Mouse (Mus musculus) E14TG2a.4 (cell line): ENCODE measurements at regions not wholly inside any gene's neighbourhood (a gene's known extent, or its start where the extent isn't known, plus 50 kb on each side); places are given as distances from the start of the nearest gene placed in this dataset.

Source experiments
- CTCF ChIP-seq: conservative IDR thresholded peaks from 2 replicates; pipeline ENCODE4 v1.5.1; 2014; ENCODE audit warnings: low read length
- NANOG ChIP-seq: IDR thresholded peaks from 2 replicates; pipeline ENCODE4 v1.6.1; 2014; ENCODE audit warnings: borderline replicate concordance, low read length, mixed read lengths
- POU5F1 ChIP-seq: IDR thresholded peaks from 2 replicates; pipeline ENCODE4 v1.6.1; 2014; ENCODE audit warnings: low read length, borderline replicate concordance

DNA sequence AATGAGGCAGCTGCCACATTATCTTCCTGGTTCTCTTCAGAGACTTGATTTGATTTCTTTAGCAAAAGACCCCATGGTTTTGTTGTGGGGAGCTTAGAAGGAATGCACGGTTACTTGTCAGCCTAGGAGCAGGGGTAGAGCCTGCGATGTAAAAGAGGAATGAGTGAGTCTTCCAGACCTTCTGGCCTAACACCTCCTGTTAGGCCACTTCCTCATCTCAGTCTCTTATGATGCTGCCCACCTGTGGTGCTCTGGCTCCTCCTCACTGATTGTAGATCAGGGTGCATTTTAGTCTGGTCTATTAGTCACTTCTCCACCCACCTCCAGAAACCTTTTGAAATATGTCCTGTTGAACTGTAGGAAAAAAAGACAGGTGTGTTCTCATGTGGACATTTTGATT, 113.3 kb upstream of the Prdm1 start:
- TF ChIP-seq CTCF (no peak), POU5F1 (no peak), NANOG (no peak)
